Mouse (Mus musculus) CH12.LX (cell line): ENCODE data around the gene Asap2. TPM values are rescaled to one million over a fixed set of nuclear protein-coding genes. Genes with fewer than 3 reads are reported as not detected.
"Not testable (repeated sequence)": the region's sequence is repeated elsewhere in the genome, so short reads cannot be mapped to it uniquely, and the experiment has no call there.

Source experiments
- DNase-seq: peaks from one replicate; pipeline ENCODE4 v3.0.0-alpha.2; 2013; ENCODE audit errors: extremely low read depth
- H3K27ac ChIP-seq: 2 replicates; pipeline ENCODE4 v1.5.1; 2012; ENCODE audit warnings: low read depth, mild to moderate bottlenecking, control low read depth, moderate library complexity; ENCODE audit not compliant: insufficient read depth
- H3K27me3 ChIP-seq: replicated peaks from 2 replicates; pipeline ENCODE3; 2012; ENCODE audit warnings: inconsistent platforms
- H3K36me3 ChIP-seq, 2 experiments: replicated peaks in 1 of 2; 2 replicates each; pipeline versions ENCODE3 to v1.6.1; 2012; ENCODE audit warnings: inconsistent platforms in 1 of 2, low read length in 1 of 2, mild to moderate bottlenecking in 1 of 2, mixed read lengths in 1 of 2, moderate library complexity in 1 of 2; ENCODE audit not compliant: control insufficient read depth in 1 of 2, insufficient read depth in 1 of 2
- H3K4me1 ChIP-seq, 2 experiments: 2 replicates each; pipeline ENCODE4 v1.6.1; 2012; ENCODE audit warnings: inconsistent platforms in 1 of 2, moderate library complexity in 1 of 2; ENCODE audit not compliant: insufficient read depth in 2 of 2, control insufficient read depth in 1 of 2
- H3K4me2 ChIP-seq: 2 replicates; pipeline ENCODE4 v1.6.1; 2012; ENCODE audit warnings: low read depth, mild to moderate bottlenecking, control low read depth; ENCODE audit not compliant: poor library complexity, insufficient read depth, severe bottlenecking
- H3K4me3 ChIP-seq, 3 experiments: fragments of 150-350 bp in 1 of 3; sonication (generic) in 1 of 3; replicated peaks in 1 of 3; 2 replicates each; pipeline versions ENCODE3 to v1.5.1; 2011 to 2012; ENCODE audit warnings: low read depth in 2 of 3, low read length in 2 of 3, mild to moderate bottlenecking in 2 of 3, moderate library complexity in 2 of 3, control low read depth in 1 of 3, improper control_type of control experiment in 1 of 3, inconsistent platforms in 1 of 3, mixed read lengths in 1 of 3; ENCODE audit not compliant: poor library complexity in 1 of 3
- H3K79me2 ChIP-seq: replicated peaks from 2 replicates; pipeline ENCODE4 v1.6.1; 2012; ENCODE audit warnings: mild to moderate bottlenecking, moderate library complexity; ENCODE audit not compliant: control insufficient read depth, poor library complexity, insufficient read depth, severe bottlenecking; ENCODE audit errors: extremely low read depth
- H3K9ac ChIP-seq: 2 replicates; pipeline ENCODE4 v1.6.1; 2012; ENCODE audit warnings: low read depth, mild to moderate bottlenecking, control low read depth, moderate library complexity; ENCODE audit not compliant: insufficient read depth
- H3K9me3 ChIP-seq: replicated peaks from 2 replicates; pipeline ENCODE3; 2012; ENCODE audit warnings: low read length, inconsistent platforms, mixed read lengths
- CTCF ChIP-seq, 2 experiments: IDR thresholded peaks in 1 of 2; conservative IDR thresholded peaks in 1 of 2; 2 replicates each; pipeline ENCODE4 v1.5.1; 2011 to 2012; ENCODE audit warnings: low read depth in 2 of 2, low read length in 2 of 2, improper control_type of control experiment in 1 of 2, inconsistent platforms in 1 of 2, mild to moderate bottlenecking in 1 of 2, moderate library complexity in 1 of 2
- MAX ChIP-seq: IDR thresholded peaks from 2 replicates; pipeline ENCODE4 v1.6.1; 2011; ENCODE audit warnings: low read length, improper control_type of control experiment
- MEF2A ChIP-seq: IDR thresholded peaks from 2 replicates; pipeline ENCODE4 v1.6.1; 2014; ENCODE audit warnings: low read depth, mild to moderate bottlenecking, inconsistent platforms, low read length, improper control_type of control experiment, borderline replicate concordance
- MXI1 ChIP-seq: IDR thresholded peaks from 2 replicates; pipeline ENCODE4 v1.6.1; 2011; ENCODE audit warnings: mild to moderate bottlenecking, low read depth, low read length, improper control_type of control experiment
- NRF1 ChIP-seq: IDR thresholded peaks from 2 replicates; pipeline ENCODE4 v1.6.1; 2014; ENCODE audit warnings: low read depth, mild to moderate bottlenecking, inconsistent platforms, low read length, improper control_type of control experiment, moderate library complexity
- PAX5 ChIP-seq: IDR thresholded peaks from 2 replicates; pipeline ENCODE4 v1.6.1; 2012; ENCODE audit warnings: low read length, inconsistent platforms, mixed read lengths
- RAD21 ChIP-seq: IDR thresholded peaks from 2 replicates; pipeline ENCODE4 v1.6.1; 2011; ENCODE audit warnings: low read depth, mild to moderate bottlenecking, low read length, improper control_type of control experiment, moderate library complexity
- SMC3 ChIP-seq: IDR thresholded peaks from 2 replicates; pipeline ENCODE4 v1.6.1; 2011; ENCODE audit warnings: low read depth, low read length, improper control_type of control experiment
- TCF12 ChIP-seq: IDR thresholded peaks from 2 replicates; pipeline ENCODE4 v1.6.1; 2014; ENCODE audit warnings: low read depth, mild to moderate bottlenecking, inconsistent platforms, low read length, improper control_type of control experiment
- UBTF ChIP-seq: IDR thresholded peaks from 2 replicates; pipeline ENCODE4 v1.6.1; 2012; ENCODE audit warnings: low read depth, mild to moderate bottlenecking, inconsistent platforms, low read length, improper control_type of control experiment, moderate library complexity
- ZC3H11A ChIP-seq: IDR thresholded peaks from 2 replicates; pipeline ENCODE4 v1.6.1; 2012; ENCODE audit warnings: low read depth, mild to moderate bottlenecking, inconsistent platforms, low read length, improper control_type of control experiment
- dilution Hi-C: fragments of 300-500 bp; cut with MboI; formaldehyde crosslinking; loops from 2 replicates; pipeline ENCODE4 v1.14.3; 2020; ENCODE audit warnings: low sequenced_read_pairs; ENCODE audit not compliant: extremely low pct_unique_long_range_greater_than_20kb, extremely low pct_ligation_motif_present
- in situ Hi-C: fragments of 300-500 bp; cut with MboI; formaldehyde crosslinking; loops from 3 replicates; pipeline ENCODE4 v1.14.3; 2019; ENCODE audit warnings: low sequenced_read_pairs, low pct_ligation_motif_present, low pct_unique_long_range_greater_than_20kb, mixed read lengths
- polyA plus RNA-seq: library from polyadenylated mRNA; unstranded; fragments of >175 nt; gene quantifications from 2 replicates; pipeline ENCODE4 v1.2.1, GENCODE M21; 2012; ENCODE audit warnings: low read depth; ENCODE audit not compliant: insufficient read length
- total RNA-seq, 2 experiments: library from RNA; depleted of rRNA; stranded (reverse); fragments of 300-350 nt in 1 of 2; fragments of >200 nt in 1 of 2; gene quantifications; 2 replicates each; pipeline ENCODE4 v1.2.3; 2012 to 2014

The Asap2 gene
- total and polyA plus RNA-seq, 3 experiments, result 0.17 to 0.64 (median 0.17) TPM

GRCm38 (mm10) chr12:21111116-21111475 lies 120.8 kb downstream of the Asap2 start:
- not testable (repeated sequence) for H3K4me1 ChIP-seq, H3K9me3 ChIP-seq
- peak; percentile 24; the same call in 1 of the 2 replicates for TF ChIP-seq SMC3
- TF ChIP-seq RAD21, result peak; percentile 15
- peak in 1 of 2 experiments; percentile 53; a peak in 2 of 4 replicates for TF ChIP-seq CTCF (conservative IDR thresholded peaks at IDR 0.05 in 1 of 2, IDR thresholded peaks at IDR 0.05 in 1 of 2; ENCODE audit: low read depth in 2 of 2, low read length in 2 of 2)
- TF ChIP-seq, all 38 proteins: peak for 3; not testable (repeated sequence) for 35
- Histone ChIP-seq H3K4me3 (peak overlapping the region in 2 of 3 experiments; percentile 54 to 65), H3K4me2 (peak overlapping the region; percentile 86)
- in situ Hi-C loops, DNase-seq, H3K9ac ChIP-seq, H3K27me3 ChIP-seq, H3K27ac ChIP-seq, H3K79me2 ChIP-seq, dilution Hi-C loops, H3K36me3 ChIP-seq: not testable (repeated sequence)

GRCm38 (mm10) chr12:21111476-21112452 lies 121.5 kb downstream of the Asap2 start:
- H3K27me3 ChIP-seq, result no peaks in the 10 kb centered on the region
- DNase-seq, result peak; percentile 61
- H3K4me1 ChIP-seq, result peaks cover 3 to 4% of the 10 kb centered on the region in 2 experiments; a peak in 1 of 4 replicates
- H3K27ac ChIP-seq, result no peak overlapping the region
- TF ChIP-seq NRF1 (no peak), UBTF (0 out of 2 replicates have a peak, but pooled peaks have one; percentile 50), MAX (no peak)
- no peaks in the 10 kb centered on the region for H3K36me3 ChIP-seq
- H3K4me2 ChIP-seq, result peak overlapping the region; percentile 86
- dilution Hi-C loops (no loop called here), in situ Hi-C loops (no loop called here)
- H3K79me2 ChIP-seq, result no peaks in the 10 kb centered on the region
- H3K9me3 ChIP-seq, result no peaks in the 10 kb centered on the region
- H3K4me3 ChIP-seq, result peak overlapping the region in 2 of 3 experiments; percentile 54 to 65
- no peak overlapping the region for H3K9ac ChIP-seq

- dilution Hi-C loops, result no loop called here
- H3K27me3 ChIP-seq, result no peaks in the 10 kb centered on the region
- no peaks in the 10 kb centered on the region for H3K79me2 ChIP-seq
- no peak overlapping the region for H3K4me2 ChIP-seq
- DNase-seq, result no peak
- no peak overlapping the region for H3K4me3 ChIP-seq
- H3K4me1 ChIP-seq, result peaks cover 3 to 4% of the 10 kb centered on the region in 2 experiments; a peak in 1 of 4 replicates
- in situ Hi-C loops, result no loop called here
- no peak overlapping the region for H3K27ac ChIP-seq
- H3K9me3 ChIP-seq, result no peaks in the 10 kb centered on the region
- TF ChIP-seq MEF2A (no peak), PAX5 (no peak), MXI1 (no peak), ZC3H11A (no peak), TCF12 (no peak)
- H3K9ac ChIP-seq, result no peak overlapping the region
- H3K36me3 ChIP-seq, result no peaks in the 10 kb centered on the region
Measured at GRCm38 (mm10) chr12:21112453-21112857, 122.2 kb downstream of the Asap2 start.
